In the genomic region with DNA sequence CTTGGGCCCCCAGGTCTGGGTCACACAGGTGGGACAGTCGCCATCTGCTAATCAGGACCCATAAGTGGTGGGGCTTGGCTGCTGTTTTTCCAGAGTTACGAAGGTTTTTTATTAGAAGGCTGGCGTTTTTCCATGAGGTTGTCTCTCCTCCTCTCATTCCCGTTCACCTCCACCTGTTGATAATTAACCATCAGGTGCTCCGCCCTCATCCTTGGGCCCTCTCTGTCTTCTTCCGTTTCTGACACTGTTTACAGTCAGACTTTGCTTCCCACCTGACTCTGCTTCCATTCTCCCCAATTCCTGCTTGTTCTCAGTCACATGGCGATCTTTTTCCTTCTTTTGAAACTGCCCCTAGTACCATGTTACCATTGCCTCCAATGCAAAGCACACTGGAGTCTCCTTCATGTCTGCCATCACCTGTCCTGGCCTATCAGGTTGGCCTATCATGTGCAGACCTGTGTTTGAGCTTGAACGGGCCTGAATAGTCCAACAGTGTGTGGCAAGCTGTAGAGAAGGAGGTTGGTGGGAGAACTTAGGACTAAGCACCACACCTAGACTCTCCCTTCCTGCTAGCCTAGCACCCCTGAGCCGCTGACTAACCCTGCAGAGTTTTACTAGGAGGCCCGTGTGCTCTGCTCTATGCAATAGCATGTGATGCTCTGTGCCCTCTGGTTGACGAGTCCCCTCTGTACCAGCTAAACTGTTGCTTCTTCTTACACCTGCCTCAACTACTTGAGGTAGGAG, we compare ENCODE assay signal across 15 mouse cellular contexts.
DNase-seq lines count a peak whose midpoint lies in the region; ATAC-seq and TF ChIP-seq lines count a peak whose summit lies in the region.
"Had no signal": no experiment of that assay in that cellular context is flagged by ENCODE, and none has a peak within 500 bp of the region (broad histone marks: within the 10 kb centered on the region; RNA-seq: fewer than 3 reads in every experiment).

No protein-coding gene starts in this region.

- no peak; the same call in 1 of the 2 replicates for TF ChIP-seq POLR2A in small intestine, adult 2 months (IDR thresholded peaks at IDR 0.05; ENCODE audit: low read depth, low read length)

- no peak overlapping the region for H3K4me2 ChIP-seq in kidney, embryonic 15.5 days
- peak overlapping the region; percentile 26 for H3K4me2 ChIP-seq in intestine, embryonic 16.5 days (ENCODE audit: low read depth, low read length)
- H3K4me2 ChIP-seq in midbrain, embryonic 13.5 days (replicated peaks): no peak overlapping the region
- H3K4me2 ChIP-seq: liver, embryonic 15.5 days; neural tube, embryonic 15.5 days had no signal

- no peak overlapping the region for H3K27ac ChIP-seq in kidney, embryonic 15.5 days
- H3K27ac ChIP-seq in intestine, embryonic 16.5 days (ENCODE audit: low read length): peak overlapping the region; percentile 91
- H3K27ac ChIP-seq in small intestine, adult 2 months (ENCODE audit: insufficient read depth, low read depth, low read length): peak overlapping the region; percentile 99
- no peak overlapping the region for H3K27ac ChIP-seq in midbrain, embryonic 13.5 days
- H3K27ac ChIP-seq: liver, embryonic 15.5 days; midbrain, embryonic 10.5 days; neural tube, embryonic 15.5 days had no signal

- H3K9me3 ChIP-seq in kidney, embryonic 15.5 days (replicated peaks): no peaks in the 10 kb centered on the region
- H3K9me3 ChIP-seq in intestine, embryonic 16.5 days (ENCODE audit: control insufficient read depth, low read length): no peaks in the 10 kb centered on the region
- H3K9me3 ChIP-seq in midbrain, embryonic 13.5 days: no peaks in the 10 kb centered on the region
- H3K9me3 ChIP-seq: liver, embryonic 15.5 days; midbrain, embryonic 10.5 days; neural tube, embryonic 15.5 days had no signal

- no peaks in the 10 kb centered on the region for H3K27me3 ChIP-seq in kidney, embryonic 15.5 days
- H3K27me3 ChIP-seq in intestine, embryonic 16.5 days (replicated peaks; ENCODE audit: control insufficient read depth, insufficient read depth, low read length): no peaks in the 10 kb centered on the region
- no peaks in the 10 kb centered on the region for H3K27me3 ChIP-seq in small intestine, adult 2 months (ENCODE audit: control insufficient read depth, insufficient read depth, low read length)
- no peaks in the 10 kb centered on the region for H3K27me3 ChIP-seq in midbrain, embryonic 13.5 days
- H3K27me3 ChIP-seq: liver, embryonic 15.5 days; neural tube, embryonic 15.5 days had no signal

- ATAC-seq in kidney, embryonic 15.5 days (replicated peaks; ENCODE audit: low FRiP score): no peak
- ATAC-seq in intestine, embryonic 16.5 days: peak; percentile 82
- ATAC-seq in midbrain, embryonic 13.5 days: no peak

- 0 out of 2 replicates have a peak, but pooled peaks cover 3% of the 10 kb centered on the region for H3K4me1 ChIP-seq in kidney, embryonic 15.5 days
- H3K4me1 ChIP-seq in intestine, embryonic 16.5 days (ENCODE audit: control insufficient read depth, insufficient read depth, low read length): peaks cover 19% of the 10 kb centered on the region; the same call in 1 of the 2 replicates
- peaks cover 42% of the 10 kb centered on the region for H3K4me1 ChIP-seq in small intestine, adult 2 months (ENCODE audit: control insufficient read depth, insufficient read depth, insufficient read length, low read length)
- H3K4me1 ChIP-seq in midbrain, embryonic 13.5 days (replicated peaks): no peaks in the 10 kb centered on the region
- H3K4me1 ChIP-seq: neural tube, embryonic 15.5 days had no signal

- no peaks in the 10 kb centered on the region for H3K36me3 ChIP-seq in kidney, embryonic 15.5 days
- no peaks in the 10 kb centered on the region for H3K36me3 ChIP-seq in intestine, embryonic 16.5 days (ENCODE audit: control insufficient read depth, insufficient read depth, low read length)
- H3K36me3 ChIP-seq in small intestine, adult 2 months (ENCODE audit: control insufficient read depth, insufficient read depth, low read length): peaks cover 9% of the 10 kb centered on the region
- no peaks in the 10 kb centered on the region for H3K36me3 ChIP-seq in midbrain, embryonic 13.5 days
- H3K36me3 ChIP-seq: liver, embryonic 15.5 days; midbrain, embryonic 10.5 days had no signal

- no peak for TF ChIP-seq CTCF in small intestine, adult 2 months (IDR thresholded peaks at IDR 0.05; ENCODE audit: extremely low read depth, insufficient read length, insufficient replicate concordance, low read depth, low read length)

- H3K9ac ChIP-seq in kidney, embryonic 15.5 days: no peak overlapping the region
- H3K9ac ChIP-seq in intestine, embryonic 16.5 days (ENCODE audit: low read depth, low read length): no peak overlapping the region; the same call in 1 of the 2 replicates
- no peak overlapping the region for H3K9ac ChIP-seq in midbrain, embryonic 13.5 days (replicated peaks)
- H3K9ac ChIP-seq: liver, embryonic 15.5 days; neural tube, embryonic 15.5 days had no signal

- peak; percentile 76 for DNase-seq in kidney, adult 18-20 months
- DNase-seq in kidney, postnatal 14 days: peak; percentile 81
- DNase-seq in adrenal gland, postnatal 14 days: no peak
- no peak for DNase-seq in cerebellum, adult 11-12 months
- DNase-seq: cerebellum, adult 11 months; cerebellum, postnatal 36 days; gastrocnemius, postnatal 25 days; retina, postnatal 1 day had no signal

- H3K4me3 ChIP-seq in kidney, embryonic 15.5 days (replicated peaks): no peak overlapping the region
- H3K4me3 ChIP-seq in intestine, embryonic 16.5 days (ENCODE audit: low read length): no peak overlapping the region
- H3K4me3 ChIP-seq in small intestine, adult 2 months (ENCODE audit: low read depth, low read length): peak overlapping the region; percentile 12; the same call in 1 of the 2 replicates
- H3K4me3 ChIP-seq in midbrain, embryonic 13.5 days (replicated peaks): no peak overlapping the region
- H3K4me3 ChIP-seq: liver, embryonic 15.5 days; midbrain, embryonic 10.5 days; neural tube, embryonic 15.5 days had no signal

- 68% methylated on average over 11 of the region's 11 CpGs for WGBS in kidney, embryonic 15.5 days
- WGBS in intestine, embryonic 16.5 days: 59% methylated on average over 11 of the region's 11 CpGs
- 31% methylated on average over 11 of the region's 11 CpGs for WGBS in small intestine, adult 2 months
- WGBS in midbrain, embryonic 13.5 days: 94% methylated on average over 11 of the region's 11 CpGs

Comparison
In these comparisons a context has a peak if more than half of its experiments do, and no peak if none do; other contexts are left out.
1. DNase-seq: peak in kidney, adult 18-20 months (single experiment) and kidney, postnatal 14 days (single experiment); none in adrenal gland, postnatal 14 days (single experiment) and cerebellum, adult 11-12 months (single experiment).
2. H3K27ac ChIP-seq: peak in intestine, embryonic 16.5 days (single experiment) and small intestine, adult 2 months (single experiment); none in kidney, embryonic 15.5 days (single experiment) and midbrain, embryonic 13.5 days (single experiment).